Mouse (Mus musculus) adrenal gland, adult 2 months (tissue): ENCODE results near the gene Hoxd13. TPM values are rescaled to one million over a fixed set of nuclear protein-coding genes. Genes with fewer than 3 reads are reported as not detected.
A peak's percentile ranks its signal among the peaks of the same experiment; 100 is the strongest.

Source experiments
- DNase-seq: peaks from one replicate; pipeline ENCODE4 v3.0.0; 2021
- polyA plus RNA-seq: library from polyadenylated mRNA; depleted of rRNA; stranded (reverse); fragments of >200 nt; gene quantifications from 2 replicates; pipeline ENCODE4 v1.2.3, GENCODE M21; 2012
- total RNA-seq, 2 experiments: library from RNA; stranded (reverse); gene quantifications; 2 replicates each; pipeline ENCODE4 v1.2.3; 2021

The Hoxd13 gene
- total and polyA plus RNA-seq, 3 experiments, result not detected

- DNase-seq, result no peak
Observed at GRCm38 (mm10) chr2:74661685-74662084, 6.4 kb upstream of the Hoxd13 start.

GRCm38 (mm10) chr2:74663291-74663925 lies 4.7 kb upstream of the Hoxd13 start:
- DNase-seq, result peak; percentile 42

- no peak for DNase-seq
Observed at GRCm38 (mm10) chr2:74666411-74666810, 1.7 kb upstream of the Hoxd13 start.

GRCm38 (mm10) chr2:74667191-74667841 lies 794 bp upstream of the Hoxd13 start:
- no peak for DNase-seq

- DNase-seq, result no peak
Observed at GRCm38 (mm10) chr2:74668370-74669229, 490 bp downstream of the Hoxd13 start.

- DNase-seq, result no peak
Observed at GRCm38 (mm10) chr2:74669230-74669578, 1.1 kb downstream of the Hoxd13 start.

GRCm38 (mm10) chr2:74669650-74670235 lies 1.6 kb downstream of the Hoxd13 start:
- DNase-seq, result no peak

- DNase-seq, result no peak
Observed at GRCm38 (mm10) chr2:74670632-74671188, 2.6 kb downstream of the Hoxd13 start.

GRCm38 (mm10) chr2:74671847-74672246 lies 3.7 kb downstream of the Hoxd13 start:
- no peak for DNase-seq

- DNase-seq, result no peak
Observed at GRCm38 (mm10) chr2:74672481-74673362, 4.6 kb downstream of the Hoxd13 start.

- no peak for DNase-seq
Observed at GRCm38 (mm10) chr2:74673835-74674425, 5.8 kb downstream of the Hoxd13 start.

GRCm38 (mm10) chr2:74674881-74675665 lies 7.0 kb downstream of the Hoxd13 start, which contains the start of gene Hoxd12:
TSS of gene Hoxd12 (plus strand) at chr2:74675013.
- DNase-seq, result no peak

- DNase-seq, result no peak
Observed at GRCm38 (mm10) chr2:74675666-74676282, 7.7 kb downstream of the Hoxd13 start.

- no peak for DNase-seq
Observed at GRCm38 (mm10) chr2:74676376-74677052, 8.4 kb downstream of the Hoxd13 start.

GRCm38 (mm10) chr2:74677106-74677505 lies 9.0 kb downstream of the Hoxd13 start:
- DNase-seq, result no peak

GRCm38 (mm10) chr2:74678891-74679595 lies 10.9 kb downstream of the Hoxd13 start, which contains the start of gene Hoxd11:
TSS of gene Hoxd11 (plus strand) at chr2:74679557.
- DNase-seq, result no peak

GRCm38 (mm10) chr2:74679596-74679971 lies 11.5 kb downstream of the Hoxd13 start:
- DNase-seq, result no peak

- no peak for DNase-seq
Observed at GRCm38 (mm10) chr2:74679980-74680379, 11.9 kb downstream of the Hoxd13 start.
